Mouse (Mus musculus): Measurements from ENCODE around the gene Defb19. TPM values are rescaled to one million over a fixed set of nuclear protein-coding genes. Genes with fewer than 3 reads are reported as not detected.

Gene Defb19
- not detected for polyA plus RNA-seq (2017; shearing (Covaris generic))

- no peak for ATAC-seq
These were observed at the start of gene Defb19 for GRCm38 (mm10) chr2:152580107-152580506. Gene Defb19, minus strand, starts transcription at chr2:152580312.

- no peak for ATAC-seq
These were observed 49.8 kb upstream of the Defb19 start for GRCm38 (mm10) chr2:152629904-152630303.

- ATAC-seq = no peak
These were observed 49.1 kb upstream of the Defb19 start for GRCm38 (mm10) chr2:152629239-152629638.

GRCm38 (mm10) chr2:152628066-152628465 is 48.0 kb upstream of the Defb19 start:
- ATAC-seq = no peak

- ATAC-seq = no peak
These were observed 46.9 kb upstream of the Defb19 start, which contains the start of gene Rem1 for GRCm38 (mm10) chr2:152626774-152627591. Gene Rem1, plus strand, starts transcription at chr2:152626951.

GRCm38 (mm10) chr2:152625256-152625655 is 45.1 kb upstream of the Defb19 start:
- ATAC-seq = no peak

- ATAC-seq = no peak
These were observed 44.5 kb upstream of the Defb19 start for GRCm38 (mm10) chr2:152624566-152624965.

GRCm38 (mm10) chr2:152622953-152623352 is 42.8 kb upstream of the Defb19 start, which contains the start of gene Defb25:
Gene Defb25, minus strand, starts transcription at chr2:152623053.
- no peak for ATAC-seq

- ATAC-seq = no peak
These were observed 42.0 kb upstream of the Defb19 start for GRCm38 (mm10) chr2:152622151-152622550.

- no peak for ATAC-seq
These were observed 40.4 kb upstream of the Defb19 start for GRCm38 (mm10) chr2:152620367-152621134.

GRCm38 (mm10) chr2:152617374-152617773 is 37.3 kb upstream of the Defb19 start:
- no peak for ATAC-seq

GRCm38 (mm10) chr2:152616470-152616869 is 36.4 kb upstream of the Defb19 start:
- no peak for ATAC-seq

- ATAC-seq = peak; percentile 58
These were observed 35.5 kb upstream of the Defb19 start for GRCm38 (mm10) chr2:152615563-152615962.

- ATAC-seq = no peak
These were observed 32.1 kb upstream of the Defb19 start for GRCm38 (mm10) chr2:152612193-152612592.

GRCm38 (mm10) chr2:152608719-152609118 is 28.6 kb upstream of the Defb19 start:
- no peak for ATAC-seq

- no peak for ATAC-seq
These were observed 27.6 kb upstream of the Defb19 start for GRCm38 (mm10) chr2:152607746-152608145.

- ATAC-seq = no peak
These were observed 23.9 kb upstream of the Defb19 start, which contains the start of gene Defb36 for GRCm38 (mm10) chr2:152604057-152604456. Gene Defb36, plus strand, starts transcription at chr2:152604327.

- no peak for ATAC-seq
These were observed 21.3 kb upstream of the Defb19 start for GRCm38 (mm10) chr2:152601275-152601960.

GRCm38 (mm10) chr2:152600076-152600475 is 20.0 kb upstream of the Defb19 start:
- no peak for ATAC-seq

GRCm38 (mm10) chr2:152599299-152599698 is 19.2 kb upstream of the Defb19 start, which contains the start of gene Defb45:
Gene Defb45, minus strand, starts transcription at chr2:152599399.
- no peak for ATAC-seq

- ATAC-seq = no peak
These were observed 8.9 kb upstream of the Defb19 start for GRCm38 (mm10) chr2:152589021-152589420.

- no peak for ATAC-seq
These were observed 8.3 kb upstream of the Defb19 start for GRCm38 (mm10) chr2:152588450-152588849.
